ENCODE assay signal across 9 mouse cellular contexts in the genomic region with DNA sequence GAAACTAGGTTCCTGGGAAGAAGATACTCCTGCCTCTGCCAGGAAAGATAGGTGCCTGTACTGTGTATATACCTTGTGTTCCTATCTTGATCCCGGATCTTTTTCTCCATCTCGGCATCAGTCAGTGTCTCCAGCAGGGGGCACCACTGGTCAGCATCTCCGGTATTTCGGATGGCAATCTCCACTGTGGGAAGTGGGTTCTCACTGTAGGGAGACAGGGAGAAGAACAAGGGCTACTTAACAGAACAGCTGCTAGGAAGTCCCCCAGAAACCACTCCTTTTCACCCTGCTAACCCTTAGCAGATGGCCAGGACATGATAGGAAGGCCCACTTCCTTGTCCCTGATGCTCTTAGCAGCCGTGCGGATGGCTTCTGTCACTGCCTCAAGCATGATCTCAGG. TPM values are rescaled to one million over a fixed set of nuclear protein-coding genes. Genes with fewer than 3 reads are reported as not detected.
A peak's percentile ranks its signal among the peaks of the same experiment; 100 is the strongest.
DNase-seq lines count a peak whose midpoint lies in the region; ATAC-seq and TF ChIP-seq lines count a peak whose summit lies in the region.
"Had no signal": no experiment of that assay in that cellular context is flagged by ENCODE, and none has a peak within 500 bp of the region (broad histone marks: within the 10 kb centered on the region; RNA-seq: fewer than 3 reads in every experiment).

No protein-coding gene starts in this region.

- 46% methylated on average over 6 of the region's 6 CpGs for WGBS in kidney, embryonic 16.5 days
- WGBS in cerebellum, adult 2 months: 16% methylated on average over 6 of the region's 6 CpGs
- 44% methylated on average over 6 of the region's 6 CpGs for WGBS in neural tube, embryonic 11.5 days

- H3K4me1 ChIP-seq in kidney, embryonic 16.5 days (ENCODE audit: insufficient read depth, low read length): peaks cover 14% of the 10 kb centered on the region
- H3K4me1 ChIP-seq in cerebellum, adult 2 months (ENCODE audit: control insufficient read depth, insufficient read depth, low read length): peaks cover 8% of the 10 kb centered on the region
- H3K4me1 ChIP-seq in neural tube, embryonic 11.5 days (ENCODE audit: control insufficient read depth, insufficient read depth, low read length): peaks cover 10% of the 10 kb centered on the region

- H3K27ac ChIP-seq in kidney, embryonic 16.5 days (ENCODE audit: low read length): no peak overlapping the region
- no peak overlapping the region for H3K27ac ChIP-seq in cerebellum, adult 2 months (ENCODE audit: insufficient read depth, low read length)
- no peak overlapping the region for H3K27ac ChIP-seq in neural tube, embryonic 11.5 days (ENCODE audit: low read depth, low read length)

- peaks cover 58% of the 10 kb centered on the region for H3K36me3 ChIP-seq in kidney, embryonic 16.5 days (ENCODE audit: insufficient read depth, low read length)
- peaks cover 21% of the 10 kb centered on the region for H3K36me3 ChIP-seq in neural tube, embryonic 11.5 days (ENCODE audit: control insufficient read depth, insufficient read depth, low read length)

- intact Hi-C loops in gastrocnemius, postnatal 14 days (cut with DNase I; ENCODE audit: low total_unique reads): loop anchor here (5.0 kb wide), 1 partner anchor 50 kb away; no protein-coding TSS in a partner anchor

- no peak overlapping the region for H3K4me3 ChIP-seq in kidney, embryonic 16.5 days (ENCODE audit: low read length)
- no peak overlapping the region for H3K4me3 ChIP-seq in cerebellum, adult 2 months (replicated peaks; ENCODE audit: insufficient read depth, low read depth, low read length)
- H3K4me3 ChIP-seq in neural tube, embryonic 11.5 days (ENCODE audit: low read depth, low read length): no peak overlapping the region
- H3K4me3 ChIP-seq: erythroblast, embryonic 14.5 days had no signal

- no peaks in the 10 kb centered on the region for H3K27me3 ChIP-seq in kidney, embryonic 16.5 days (ENCODE audit: insufficient read depth, low read length)
- no peaks in the 10 kb centered on the region for H3K27me3 ChIP-seq in cerebellum, adult 2 months (ENCODE audit: control insufficient read depth, insufficient read depth, low read length)
- no peaks in the 10 kb centered on the region for H3K27me3 ChIP-seq in neural tube, embryonic 11.5 days (ENCODE audit: control insufficient read depth, insufficient read depth, low read length)

- H3K4me2 ChIP-seq in kidney, embryonic 16.5 days (replicated peaks; ENCODE audit: low read depth, low read length): no peak overlapping the region
- H3K4me2 ChIP-seq in neural tube, embryonic 11.5 days (ENCODE audit: low read depth): no peak overlapping the region

- DNase-seq in kidney, adult 18-20 months: peak; percentile 85
- DNase-seq in MEL-GATA-1-ER (ENCODE audit: extremely low read depth, low read depth): peak; percentile 6
- peak; percentile 69 to 81 for DNase-seq in cerebellum, adult 2 months
- DNase-seq in gastrocnemius, postnatal 14 days: peak; percentile 80
- DNase-seq in layer of hippocampus, postnatal 36 days: peak; percentile 54 to 60
- peak; percentile 79 for DNase-seq in neural tube, embryonic 11.5 days (ENCODE audit: low spot score)
- DNase-seq in thymus, postnatal 4 days: peak; percentile 68

- TF ChIP-seq CTCF in cerebellum, adult 2 months (IDR thresholded peaks at IDR 0.05; ENCODE audit: borderline replicate concordance, insufficient read depth, low read depth, low read length): peak; percentile 87

- no peak for ATAC-seq in kidney, embryonic 16.5 days (ENCODE audit: low FRiP score, low TSS enrichment)
- no peak for ATAC-seq in neural tube, embryonic 11.5 days (ENCODE audit: insufficient read depth, low FRiP score, low TSS enrichment)

- TF ChIP-seq POLR2A in cerebellum, adult 2 months (IDR thresholded peaks at IDR 0.05; ENCODE audit: borderline replicate concordance, insufficient read depth, low read length): no peak

- H3K9ac ChIP-seq in kidney, embryonic 16.5 days (replicated peaks; ENCODE audit: low read length): no peak overlapping the region
- no peak overlapping the region for H3K9ac ChIP-seq in neural tube, embryonic 11.5 days (ENCODE audit: low read length)

- no peaks in the 10 kb centered on the region for H3K9me3 ChIP-seq in kidney, embryonic 16.5 days (ENCODE audit: low read length)
- no peaks in the 10 kb centered on the region for H3K9me3 ChIP-seq in neural tube, embryonic 11.5 days (ENCODE audit: control insufficient read depth, low read length)

RNA-seq across cellular contexts. Expression of a gene that starts 4.2 kb away (rescaled TPM):
- polyA plus RNA-seq in kidney, embryonic 16.5 days (2015; fragmentation: Nextera tagmentation; extraction: Ambion mirVana): 4.0 and 4.4 TPM in 2 replicates
- 3.4 TPM in 2 replicates for polyA plus RNA-seq in cerebellum, adult 2 months (2012; rRNA removed)
- not detected for total RNA-seq in gastrocnemius, postnatal 14 days (2021)
- total RNA-seq in layer of hippocampus, postnatal 36 days (2021): 1 to 10 TPM; 4.7 to 9.1 TPM
- 2.8 and 2.9 TPM in 2 replicates for polyA plus RNA-seq in neural tube, embryonic 11.5 days (2014; fragmentation: Nextera tagmentation; extraction: Ambion mirVana)
- polyA plus RNA-seq: erythroblast, embryonic 14.5 days had no signal

RNA-seq across cellular contexts. Expression of a gene that starts 24.0 kb away (rescaled TPM):
- polyA plus RNA-seq in kidney, embryonic 16.5 days (2015; fragmentation: Nextera tagmentation; extraction: Ambion mirVana): 239 and 250 TPM in 2 replicates
- 78.5 and 82.1 TPM in 2 replicates for polyA plus RNA-seq in cerebellum, adult 2 months (2012; rRNA removed)
- 10 to 100 TPM; 17.7 to 28.0 TPM for total RNA-seq in gastrocnemius, postnatal 14 days (2021)
- total RNA-seq in layer of hippocampus, postnatal 36 days (2021): 10 to 100 TPM; 81.4 to 86.0 TPM
- polyA plus RNA-seq in neural tube, embryonic 11.5 days (2014; fragmentation: Nextera tagmentation; extraction: Ambion mirVana): 288 and 294 TPM in 2 replicates

RNA-seq across cellular contexts. Expression of a gene that starts 35.6 kb away (rescaled TPM):
- polyA plus RNA-seq in kidney, embryonic 16.5 days (2015; fragmentation: Nextera tagmentation; extraction: Ambion mirVana): 198 and 237 TPM in 2 replicates
- 567 and 609 TPM in 2 replicates for polyA plus RNA-seq in cerebellum, adult 2 months (2012; rRNA removed)
- total RNA-seq in gastrocnemius, postnatal 14 days (2021): 1,000 to 10,000 TPM in 1 of 2 experiments, 100 to 1,000 TPM in 1; 861 to 1,001 TPM
- total RNA-seq in layer of hippocampus, postnatal 36 days (2021): 100 to 1,000 TPM; 339 TPM
- 9.9 and 11.7 TPM in 2 replicates for polyA plus RNA-seq in neural tube, embryonic 11.5 days (2014; fragmentation: Nextera tagmentation; extraction: Ambion mirVana)

RNA-seq across cellular contexts. Expression of a gene that starts 37.3 kb away (rescaled TPM):
- 2,002 and 2,111 TPM in 2 replicates for polyA plus RNA-seq in kidney, embryonic 16.5 days (2015; fragmentation: Nextera tagmentation; extraction: Ambion mirVana)
- polyA plus RNA-seq in cerebellum, adult 2 months (2012; rRNA removed): 1,309 and 1,339 TPM in 2 replicates
- total RNA-seq in gastrocnemius, postnatal 14 days (2021): 100 to 1,000 TPM; 155 to 170 TPM
- total RNA-seq in layer of hippocampus, postnatal 36 days (2021): 100 to 1,000 TPM; 432 to 467 TPM
- polyA plus RNA-seq in neural tube, embryonic 11.5 days (2014; fragmentation: Nextera tagmentation; extraction: Ambion mirVana): 2,352 and 2,361 TPM in 2 replicates

RNA-seq across cellular contexts. Expression of a gene that starts 38.9 kb away (rescaled TPM):
- 62.1 and 70.5 TPM in 2 replicates for polyA plus RNA-seq in kidney, embryonic 16.5 days (2015; fragmentation: Nextera tagmentation; extraction: Ambion mirVana)
- polyA plus RNA-seq in cerebellum, adult 2 months (2012; rRNA removed): 2.3 and 3.0 TPM in 2 replicates
- 1 to 10 TPM; 3.5 to 4.8 TPM for total RNA-seq in gastrocnemius, postnatal 14 days (2021)
- under 1 TPM; 0.81 to 0.95 TPM for total RNA-seq in layer of hippocampus, postnatal 36 days (2021)
- polyA plus RNA-seq in neural tube, embryonic 11.5 days (2014; fragmentation: Nextera tagmentation; extraction: Ambion mirVana): 41.2 and 46.1 TPM in 2 replicates
- polyA plus RNA-seq: erythroblast, embryonic 14.5 days had no signal

Comparison
In these comparisons a context has a peak if more than half of its experiments do, and no peak if none do; other contexts are left out.
1. DNase-seq: peak in every context shown above with its lines; median percentile 85 in kidney, adult 18-20 months; 80 in gastrocnemius, postnatal 14 days; 79 in neural tube, embryonic 11.5 days; 75 in cerebellum, adult 2 months; 68 in thymus, postnatal 4 days; 57 in layer of hippocampus, postnatal 36 days; 6 in MEL-GATA-1-ER.
2. RNA of a gene that starts 35.6 kb away (polyA plus RNA-seq): 567 to 609 TPM in cerebellum, adult 2 months and 198 to 237 TPM in kidney, embryonic 16.5 days; 9.9 to 11.7 TPM in neural tube, embryonic 11.5 days; every median in the first group is over 10 times any median in the second.